Comparison of ENCODE assay signal across 21 mouse cellular contexts in genomic region chr7:97411575-97411974, GRCm38 (mm10). TPM values are rescaled to one million over a fixed set of nuclear protein-coding genes. Genes with fewer than 3 reads are reported as not detected.
DNase-seq lines count a peak whose midpoint lies in the region; ATAC-seq and TF ChIP-seq lines count a peak whose summit lies in the region.
"Had no signal": no experiment of that assay in that cellular context is flagged by ENCODE, and none has a peak within 500 bp of the region (broad histone marks: within the 10 kb centered on the region; RNA-seq: fewer than 3 reads in every experiment).

No protein-coding gene starts in this region.

- DNase-seq in kidney, adult 2 months, result no peak
- DNase-seq in lung, embryonic 14.5 days, result no peak
- DNase-seq in lung, adult 18-20 months, result no peak
- DNase-seq in brain, embryonic 14.5 days (ENCODE audit: low read depth), result no peak
- no peak for DNase-seq in thymus, adult 2 months
- DNase-seq in layer of hippocampus, adult 8-10 months (ENCODE audit: low spot score in 2 of 2), result no peak
- DNase-seq: adrenal gland, postnatal 14 days; cerebellum, adult 9-10 months; gastrocnemius, postnatal 14 days; heart, postnatal 36 days; right cerebral cortex, postnatal 4 days; thymus, postnatal 4 days had no signal

- peak; percentile 30; the same call in 1 of the 2 replicates for TF ChIP-seq CTCF in kidney, adult 2 months (conservative IDR thresholded peaks at IDR 0.05; ENCODE audit: insufficient read depth, insufficient read length, low read depth, low read length)
- TF ChIP-seq CTCF in lung, embryonic 14.5 days (IDR thresholded peaks at IDR 0.05; ENCODE audit: low read depth), result peak; percentile 56
- TF ChIP-seq CTCF in E14TG2a.4 (conservative IDR thresholded peaks at IDR 0.05; ENCODE audit: low read length), result peak; percentile 54
- peak; percentile 42; the same call in 1 of the 2 replicates for TF ChIP-seq CTCF in brain, embryonic 14.5 days (IDR thresholded peaks at IDR 0.05; ENCODE audit: borderline replicate concordance, extremely low read depth, insufficient read depth, insufficient read length)
- TF ChIP-seq CTCF in thymus, adult 2 months (IDR thresholded peaks at IDR 0.05; ENCODE audit: borderline replicate concordance, control insufficient read depth, extremely low read depth, insufficient read depth, low read length, poor library complexity), result no peak

- no peak for ATAC-seq in kidney, embryonic 14.5 days (ENCODE audit: low FRiP score, low TSS enrichment)
- ATAC-seq in lung, embryonic 14.5 days (ENCODE audit: insufficient read depth), result no peak
- ATAC-seq: activated CD4-positive, CD25-positive, alpha-beta regulatory T cell, adult 4 months; CD4-positive, CD25-positive, alpha-beta regulatory T cell, adult 4 months; hindbrain, embryonic 16.5 days had no signal

- peaks cover 3% of the 10 kb centered on the region; the same call in 1 of the 2 replicates for H3K4me1 ChIP-seq in kidney, adult 2 months (ENCODE audit: control insufficient read depth, insufficient read depth, low read length)
- H3K4me1 ChIP-seq in kidney, embryonic 14.5 days (ENCODE audit: control insufficient read depth, insufficient read depth, low read length), result no peaks in the 10 kb centered on the region
- H3K4me1 ChIP-seq in lung, embryonic 14.5 days (ENCODE audit: insufficient read depth), result no peaks in the 10 kb centered on the region
- H3K4me1 ChIP-seq in E14TG2a.4 (replicated peaks; ENCODE audit: low read depth, low read length), result peaks cover 52% of the 10 kb centered on the region
- no peaks in the 10 kb centered on the region for H3K4me1 ChIP-seq in thymus, adult 2 months (replicated peaks; ENCODE audit: control insufficient read depth, insufficient read depth, low read length)
- H3K4me1 ChIP-seq: kidney, embryonic 15.5 days had no signal

- H3K4me3 ChIP-seq in kidney, adult 2 months (ENCODE audit: insufficient read depth, low read depth, low read length), result no peak overlapping the region
- no peak overlapping the region for H3K4me3 ChIP-seq in kidney, embryonic 14.5 days (ENCODE audit: low read length)
- H3K4me3 ChIP-seq in lung, embryonic 14.5 days (ENCODE audit: low read depth, low read length), result no peak overlapping the region
- H3K4me3 ChIP-seq in E14TG2a.4 (replicated peaks; ENCODE audit: low read length), result no peak overlapping the region
- H3K4me3 ChIP-seq in thymus, adult 2 months (ENCODE audit: control insufficient read depth, insufficient read depth, low read length), result no peak overlapping the region
- H3K4me3 ChIP-seq: embryonic facial prominence, embryonic 13.5 days; heart, embryonic 12.5 days; kidney, embryonic 15.5 days; limb, embryonic 12.5 days had no signal

- no peak overlapping the region for H3K4me2 ChIP-seq in kidney, embryonic 14.5 days (replicated peaks; ENCODE audit: low read depth, low read length)
- H3K4me2 ChIP-seq in lung, embryonic 14.5 days, result no peak overlapping the region
- H3K4me2 ChIP-seq: embryonic facial prominence, embryonic 13.5 days; heart, embryonic 12.5 days; kidney, embryonic 15.5 days; limb, embryonic 12.5 days had no signal

- H3K36me3 ChIP-seq in kidney, adult 2 months (ENCODE audit: control insufficient read depth, insufficient read depth, low read length), result peaks cover 6% of the 10 kb centered on the region; the same call in 1 of the 2 replicates
- peaks cover 40% of the 10 kb centered on the region for H3K36me3 ChIP-seq in kidney, embryonic 14.5 days (ENCODE audit: control insufficient read depth, insufficient read depth, low read length)
- peaks cover 34% of the 10 kb centered on the region for H3K36me3 ChIP-seq in lung, embryonic 14.5 days (ENCODE audit: insufficient read depth)
- H3K36me3 ChIP-seq in E14TG2a.4 (ENCODE audit: insufficient read depth, low read length), result peaks cover 34% of the 10 kb centered on the region
- H3K36me3 ChIP-seq in thymus, adult 2 months (ENCODE audit: control insufficient read depth, insufficient read depth, low read length), result peaks cover 9% of the 10 kb centered on the region

- H3K9ac ChIP-seq in kidney, embryonic 14.5 days (ENCODE audit: low read depth, low read length), result no peak overlapping the region
- no peak overlapping the region for H3K9ac ChIP-seq in lung, embryonic 14.5 days
- H3K9ac ChIP-seq: embryonic facial prominence, embryonic 13.5 days; heart, embryonic 12.5 days; kidney, embryonic 15.5 days; limb, embryonic 12.5 days had no signal

- no peaks in the 10 kb centered on the region for H3K9me3 ChIP-seq in kidney, embryonic 14.5 days (ENCODE audit: control insufficient read depth, low read length)
- no peaks in the 10 kb centered on the region for H3K9me3 ChIP-seq in lung, embryonic 14.5 days (ENCODE audit: low read depth, low read length)
- H3K9me3 ChIP-seq in E14TG2a.4 (ENCODE audit: low read length), result no peaks in the 10 kb centered on the region
- H3K9me3 ChIP-seq: embryonic facial prominence, embryonic 13.5 days; heart, embryonic 12.5 days; kidney, embryonic 15.5 days; limb, embryonic 12.5 days had no signal

- no peak overlapping the region for H3K27ac ChIP-seq in kidney, adult 2 months (ENCODE audit: insufficient read depth, low read depth, low read length)
- no peak overlapping the region for H3K27ac ChIP-seq in kidney, embryonic 14.5 days (ENCODE audit: low read depth, low read length)
- H3K27ac ChIP-seq in lung, embryonic 14.5 days (ENCODE audit: low read depth), result no peak overlapping the region
- H3K27ac ChIP-seq in thymus, adult 2 months (ENCODE audit: control insufficient read depth, insufficient read depth, low read length), result no peak overlapping the region
- H3K27ac ChIP-seq: embryonic facial prominence, embryonic 13.5 days; kidney, embryonic 15.5 days; limb, embryonic 12.5 days had no signal

- TF ChIP-seq POLR2A in kidney, adult 2 months (IDR thresholded peaks at IDR 0.05; ENCODE audit: low read depth, low read length), result no peak
- no peak for TF ChIP-seq POLR2A in brain, embryonic 14.5 days (IDR thresholded peaks at IDR 0.05; ENCODE audit: borderline replicate concordance, extremely low read depth, insufficient read depth, insufficient read length, poor library complexity, severe bottlenecking)
- no peak for TF ChIP-seq POLR2A in thymus, adult 2 months (IDR thresholded peaks at IDR 0.05; ENCODE audit: control insufficient read depth, extremely low read depth, insufficient read depth, low read length, poor library complexity)

- H3K27me3 ChIP-seq in kidney, adult 2 months (replicated peaks; ENCODE audit: control insufficient read depth, insufficient read depth, low read length), result no peaks in the 10 kb centered on the region
- no peaks in the 10 kb centered on the region for H3K27me3 ChIP-seq in kidney, embryonic 14.5 days (ENCODE audit: control insufficient read depth, insufficient read depth, low read length)
- no peaks in the 10 kb centered on the region for H3K27me3 ChIP-seq in lung, embryonic 14.5 days (ENCODE audit: insufficient read depth, low read length)
- no peaks in the 10 kb centered on the region for H3K27me3 ChIP-seq in E14TG2a.4 (ENCODE audit: insufficient read depth, low read length)
- no peaks in the 10 kb centered on the region for H3K27me3 ChIP-seq in thymus, adult 2 months (ENCODE audit: control insufficient read depth, insufficient read depth, low read length)
- H3K27me3 ChIP-seq: embryonic facial prominence, embryonic 13.5 days; heart, embryonic 12.5 days; kidney, embryonic 15.5 days; limb, embryonic 12.5 days had no signal

- WGBS in kidney, adult 2 months, result 81% methylated on average over 3 of the region's 3 CpGs
- WGBS in kidney, embryonic 14.5 days, result 84% methylated on average over 3 of the region's 3 CpGs
- WGBS in lung, embryonic 14.5 days, result 70% methylated on average over 3 of the region's 3 CpGs
- 95% methylated on average over 3 of the region's 3 CpGs for WGBS in thymus, adult 2 months

RNA-seq across cellular contexts. Expression of gene Thrsp, which starts 6.0 kb away (rescaled TPM):
- 225 and 246 TPM in 2 replicates for polyA plus RNA-seq in kidney, adult 2 months (2012; rRNA removed)
- polyA plus RNA-seq in kidney, embryonic 14.5 days (2014; fragmentation: Nextera tagmentation; extraction: Ambion mirVana), result 0.27 and 0.39 TPM in 2 replicates
- polyA plus RNA-seq in lung, embryonic 14.5 days (2014; fragmentation: Nextera tagmentation; extraction: Ambion mirVana), result 0.58 and 0.61 TPM in 2 replicates
- 1.8 and 2.1 TPM in 2 replicates for polyA plus RNA-seq in brain, embryonic 14.5 days (2012; rRNA removed)
- polyA plus RNA-seq in thymus, adult 2 months (2012; rRNA removed), result 116 and 163 TPM in 2 replicates
- total RNA-seq in layer of hippocampus, adult 8-10 months (2022), result 10 to 100 TPM; 28.4 to 62.4 (median 39.8) TPM
- polyA plus RNA-seq: activated CD4-positive, CD25-positive, alpha-beta regulatory T cell, adult 4 months had no signal

RNA-seq across cellular contexts. Expression of gene Ndufc2, which starts 11.8 kb away (rescaled TPM):
- 300 and 389 TPM in 2 replicates for polyA plus RNA-seq in kidney, adult 2 months (2012; rRNA removed)
- polyA plus RNA-seq in kidney, embryonic 14.5 days (2014; fragmentation: Nextera tagmentation; extraction: Ambion mirVana), result 370 and 475 TPM in 2 replicates
- polyA plus RNA-seq in lung, embryonic 14.5 days (2014; fragmentation: Nextera tagmentation; extraction: Ambion mirVana), result 345 and 369 TPM in 2 replicates
- polyA plus RNA-seq in brain, embryonic 14.5 days (2012; rRNA removed), result 236 and 348 TPM in 2 replicates
- polyA plus RNA-seq in thymus, adult 2 months (2012; rRNA removed), result 137 and 168 TPM in 2 replicates
- total RNA-seq in layer of hippocampus, adult 8-10 months (2022), result 100 to 1,000 TPM; 195 to 233 (median 212) TPM

RNA-seq across cellular contexts. Expression of gene Kctd14, which starts 39.5 kb away (rescaled TPM):
- 1.1 and 1.5 TPM in 2 replicates for polyA plus RNA-seq in kidney, adult 2 months (2012; rRNA removed)
- polyA plus RNA-seq in kidney, embryonic 14.5 days (2014; fragmentation: Nextera tagmentation; extraction: Ambion mirVana), result 0.58 and 1.1 TPM in 2 replicates
- polyA plus RNA-seq in lung, embryonic 14.5 days (2014; fragmentation: Nextera tagmentation; extraction: Ambion mirVana), result 3.1 and 4.2 TPM in 2 replicates
- 1.3 and 1.6 TPM in 2 replicates for polyA plus RNA-seq in brain, embryonic 14.5 days (2012; rRNA removed)
- polyA plus RNA-seq in thymus, adult 2 months (2012; rRNA removed), result 2.7 and 4.9 TPM in 2 replicates
- total RNA-seq in layer of hippocampus, adult 8-10 months (2022), result 1 to 10 TPM; 4.1 to 6.4 (median 5.6) TPM
- total RNA-seq: heart, postnatal 36 days had no signal

RNA-seq across cellular contexts. Expression of gene Alg8, which starts 40.2 kb away (rescaled TPM):
- 9.9 and 10.4 TPM in 2 replicates for polyA plus RNA-seq in kidney, adult 2 months (2012; rRNA removed)
- 48.5 and 48.8 TPM in 2 replicates for polyA plus RNA-seq in kidney, embryonic 14.5 days (2014; fragmentation: Nextera tagmentation; extraction: Ambion mirVana)
- polyA plus RNA-seq in lung, embryonic 14.5 days (2014; fragmentation: Nextera tagmentation; extraction: Ambion mirVana), result 42.4 and 45.1 TPM in 2 replicates
- polyA plus RNA-seq in brain, embryonic 14.5 days (2012; rRNA removed), result 19.7 and 28.8 TPM in 2 replicates
- 27.8 and 28.8 TPM in 2 replicates for polyA plus RNA-seq in thymus, adult 2 months (2012; rRNA removed)
- total RNA-seq in layer of hippocampus, adult 8-10 months (2022), result 10 to 100 TPM in 3 of 4 experiments, 1 to 10 TPM in 1; 9.0 to 12.7 (median 11.2) TPM

Comparison
In these comparisons a context has a peak if more than half of its experiments do, and no peak if none do; other contexts are left out.
1. RNA of gene Thrsp, which starts 6.0 kb away (polyA plus RNA-seq): 225 to 246 TPM in kidney, adult 2 months and 116 to 163 TPM in thymus, adult 2 months; 1.8 to 2.1 TPM in brain, embryonic 14.5 days, 0.58 to 0.61 TPM in lung, embryonic 14.5 days and 0.27 to 0.39 TPM in kidney, embryonic 14.5 days; every median in the first group is over 10 times any median in the second.